Mouse (Mus musculus): ENCODE results near the gene Tkfc. TPM values are rescaled to one million over a fixed set of nuclear protein-coding genes. Genes with fewer than 3 reads are reported as not detected.
"Not testable (repeated sequence)": the region's sequence is repeated elsewhere in the genome, so short reads cannot be mapped to it uniquely, and the experiment has no call there.

The Tkfc gene
- total RNA-seq, 2 experiments from 2014 or later = 10.3 to 11.1 TPM

GRCm38 (mm10) chr19:10589127-10589857, 16.2 kb downstream of the Tkfc start:
- no peak for DNase-seq
- intact Hi-C loops (cut with DNase I) = no loop called here

- DNase-seq = no peak
- intact Hi-C loops (cut with DNase I) = no loop called here
These were observed 18.2 kb downstream of the Tkfc start for GRCm38 (mm10) chr19:10587231-10587630.

GRCm38 (mm10) chr19:10585112-10585511, 20.3 kb downstream of the Tkfc start:
- DNase-seq = no peak
- intact Hi-C loops (cut with DNase I) = no loop called here

GRCm38 (mm10) chr19:10583550-10584146, 21.8 kb downstream of the Tkfc start:
- intact Hi-C loops (cut with DNase I) = no loop called here
- peak in 1 of 2 experiments; percentile 28 for DNase-seq

- intact Hi-C loops (cut with DNase I) = no loop called here
- no peak for DNase-seq
These were observed 23.5 kb downstream of the Tkfc start for GRCm38 (mm10) chr19:10581984-10582383.

- intact Hi-C loops (cut with DNase I) = no loop called here
- DNase-seq = no peak
These were observed 24.7 kb downstream of the Tkfc start for GRCm38 (mm10) chr19:10580761-10581160.

GRCm38 (mm10) chr19:10580102-10580501, 25.4 kb downstream of the Tkfc start:
- intact Hi-C loops (cut with DNase I) = no loop called here
- no peak for DNase-seq

- peak; percentile 95 to 96 for DNase-seq
- intact Hi-C loops (cut with DNase I) = loop anchor here (1.0 to 2.0 kb wide), 2 partner anchors 20 to 26 kb away; partner anchors contain the start of gene Tmem216
These were observed 28.5 kb downstream of the Tkfc start, which contains the start of the genes Cyb561a3 and Tmem138 for GRCm38 (mm10) chr19:10576690-10577561. Gene Cyb561a3 (plus strand): TSS chr19:10577172. Gene Tmem138 (minus strand): TSS chr19:10577362.

GRCm38 (mm10) chr19:10569627-10570026, 35.8 kb downstream of the Tkfc start:
- intact Hi-C loops (cut with DNase I) = no loop called here
- no peak for DNase-seq

- no peak for DNase-seq
These were observed 40.2 kb downstream of the Tkfc start for GRCm38 (mm10) chr19:10565217-10565616.

GRCm38 (mm10) chr19:10564278-10564677, 41.2 kb downstream of the Tkfc start:
- no peak for DNase-seq
- intact Hi-C loops (cut with DNase I) = no loop called here

More at GRCm38 (mm10) chr19:10565217-10565616, 40.2 kb downstream of the Tkfc start:
- intact Hi-C loops (cut with DNase I) = no loop called here

GRCm38 (mm10) chr19:10562351-10562750, 43.1 kb downstream of the Tkfc start:
- no peak for DNase-seq
- intact Hi-C loops (cut with DNase I) = no loop called here

GRCm38 (mm10) chr19:10561558-10562314, 43.7 kb downstream of the Tkfc start:
- DNase-seq = peak; percentile 74 to 77
- intact Hi-C loops (cut with DNase I) = no loop called here

GRCm38 (mm10) chr19:10560108-10560507, 45.3 kb downstream of the Tkfc start:
- DNase-seq = peak; percentile 22 to 47
- intact Hi-C loops (cut with DNase I) = no loop called here

- not testable (repeated sequence) for DNase-seq
- intact Hi-C loops (cut with DNase I) = loop anchor here (2.0 kb wide), 1 partner anchor 19 kb away; the partner anchor contains the start of genes Cyb561a3 and Tmem138
These were observed 47.5 kb downstream of the Tkfc start for GRCm38 (mm10) chr19:10557837-10558375.

GRCm38 (mm10) chr19:10557430-10557829, 48.0 kb downstream of the Tkfc start:
- intact Hi-C loops (cut with DNase I) = loop anchor here (2.0 kb wide), 1 partner anchor 19 kb away; the partner anchor contains the start of genes Cyb561a3 and Tmem138

GRCm38 (mm10) chr19:10557001-10557400, 48.5 kb downstream of the Tkfc start:
- intact Hi-C loops (cut with DNase I) = loop anchor here (2.0 kb wide), 1 partner anchor 20 kb away; the partner anchor contains the start of genes Cyb561a3 and Tmem138
- DNase-seq = no peak

More at GRCm38 (mm10) chr19:10557430-10557829, 48.0 kb downstream of the Tkfc start:
- no peak for DNase-seq

GRCm38 (mm10) chr19:10555624-10556510, 49.6 kb downstream of the Tkfc start, which contains the start of gene Tmem216:
Gene Tmem216 (minus strand): TSS chr19:10556238.
- DNase-seq = peak; percentile 87 to 88
- intact Hi-C loops (cut with DNase I) = loop anchor here (1.0 to 2.0 kb wide), 2 partner anchors 21 to 49 kb away; partner anchors contain the start of genes Cyb561a3, Ddb1, Tkfc and Tmem138
